Mouse (Mus musculus) monocyte, adult 5-6 weeks (primary cell): ENCODE results near the gene Sp8. TPM values are rescaled to one million over a fixed set of nuclear protein-coding genes. Genes with fewer than 3 reads are reported as not detected.

Experiments
- ATAC-seq: fragments of 153-309, 156-312 bp; replicated peaks from 2 replicates; pipeline ENCODE4 v1.8.0; 2017; ENCODE audit warnings: mild to moderate bottlenecking; ENCODE audit not compliant: low TSS enrichment, insufficient number of reproducible peaks, severe bottlenecking, poor library complexity, low FRiP score
- total RNA-seq: library from RNA; stranded (forward); fragments of 200-1000, 200-491, 200-594 nt; gene quantifications from 3 replicates; pipeline ENCODE4 v1.2.3, GENCODE M21; 2017

Sp8 gene
- total RNA-seq, 1 experiment from 2014 or later, result not detected

GRCm38 (mm10) chr12:118847861-118848495 lies 1.8 kb downstream of the Sp8 start:
- no peak; the same call in 1 of the 2 replicates for ATAC-seq

- no peak for ATAC-seq
These were observed 2.5 kb downstream of the Sp8 start for GRCm38 (mm10) chr12:118848496-118849202.

GRCm38 (mm10) chr12:118849203-118849861 lies 3.2 kb downstream of the Sp8 start:
- ATAC-seq, result no peak

GRCm38 (mm10) chr12:118849996-118850395 lies 3.9 kb downstream of the Sp8 start:
- ATAC-seq, result no peak

GRCm38 (mm10) chr12:118850851-118851410 lies 4.8 kb downstream of the Sp8 start:
- no peak for ATAC-seq

GRCm38 (mm10) chr12:118853331-118853730 lies 7.2 kb downstream of the Sp8 start:
- no peak for ATAC-seq

GRCm38 (mm10) chr12:118854401-118854800 lies 8.3 kb downstream of the Sp8 start:
- ATAC-seq, result no peak

GRCm38 (mm10) chr12:118854831-118855453 lies 8.8 kb downstream of the Sp8 start:
- ATAC-seq, result no peak

GRCm38 (mm10) chr12:118856151-118856550 lies 10.0 kb downstream of the Sp8 start:
- no peak for ATAC-seq

GRCm38 (mm10) chr12:118872673-118873072 lies 26.5 kb downstream of the Sp8 start:
- ATAC-seq, result no peak

GRCm38 (mm10) chr12:118882790-118883189 lies 36.7 kb downstream of the Sp8 start:
- ATAC-seq, result no peak

- ATAC-seq, result no peak
These were observed 41.8 kb downstream of the Sp8 start for GRCm38 (mm10) chr12:118887964-118888363.

Other genes starting within 250 kb of the Sp8 start
- gene Abcb5, start 120.1 kb downstream of the Sp8 start, total RNA-seq, result not detected in 3 replicates